Mouse (Mus musculus) cerebellum, adult 2 months (tissue): ENCODE data around the gene Oas1g.

ENCODE experiments used
- CTCF ChIP-seq: fragments of 200-500 bp; IDR thresholded peaks from 2 replicates; pipeline ENCODE4 v1.5.1; 2011; ENCODE audit warnings: low read depth, mild to moderate bottlenecking, control low read depth, low read length, moderate library complexity, borderline replicate concordance; ENCODE audit not compliant: insufficient read depth
- POLR2A ChIP-seq: fragments of 200-500 bp; IDR thresholded peaks from 2 replicates; pipeline ENCODE4 v1.6.1; 2011; ENCODE audit warnings: low read length, control low read depth, borderline replicate concordance; ENCODE audit not compliant: insufficient read depth

DNA sequence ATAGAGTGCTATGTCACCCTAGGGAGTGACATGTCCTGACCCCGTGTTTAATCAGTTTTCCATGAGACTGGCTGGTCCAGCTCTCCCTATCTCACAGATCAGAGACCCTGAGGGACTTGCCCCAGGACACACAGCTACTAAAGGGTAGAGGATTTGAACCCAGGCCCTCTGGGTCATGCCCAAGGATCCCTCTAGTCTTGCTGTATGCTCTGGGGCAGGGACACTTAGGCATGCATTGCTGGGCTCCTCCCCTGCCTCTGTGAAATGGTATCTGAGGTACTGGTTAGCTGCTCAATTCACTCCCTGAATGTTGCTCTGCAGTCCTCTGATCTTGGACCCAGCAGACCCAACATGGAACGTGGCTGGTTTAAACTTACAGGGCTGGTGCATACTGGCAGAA, 15.9 kb downstream of the Oas1g start:
- TF ChIP-seq CTCF (no peak), POLR2A (no peak)
